Mouse (Mus musculus): Measurements from ENCODE around the gene Sgpp1.
"Not testable (repeated sequence)": the region's sequence is repeated elsewhere in the genome, so short reads cannot be mapped to it uniquely, and the experiment has no call there.

Gene Sgpp1

GRCm38 (mm10) chr12:75695845-75696244 lies 39.7 kb downstream of the Sgpp1 start:
- DNase-seq (ENCODE audit: extremely low read depth, low read depth), result not testable (repeated sequence)

- no peak for DNase-seq (ENCODE audit: extremely low read depth, low read depth)
These were observed 46.5 kb downstream of the Sgpp1 start for GRCm38 (mm10) chr12:75689003-75689402.

- no peak for DNase-seq (ENCODE audit: extremely low read depth, low read depth)
These were observed 48.2 kb downstream of the Sgpp1 start for GRCm38 (mm10) chr12:75687314-75687713.

- DNase-seq (ENCODE audit: extremely low read depth, low read depth), result not testable (repeated sequence)
These were observed 51.5 kb downstream of the Sgpp1 start for GRCm38 (mm10) chr12:75684026-75684425.

- DNase-seq (ENCODE audit: extremely low read depth, low read depth), result no peak
These were observed 51.9 kb downstream of the Sgpp1 start for GRCm38 (mm10) chr12:75683598-75683997.

GRCm38 (mm10) chr12:75682842-75683241 lies 52.7 kb downstream of the Sgpp1 start:
- DNase-seq (ENCODE audit: extremely low read depth, low read depth), result no peak

- DNase-seq (ENCODE audit: extremely low read depth, low read depth), result no peak
These were observed 54.4 kb downstream of the Sgpp1 start for GRCm38 (mm10) chr12:75681101-75681500.

GRCm38 (mm10) chr12:75678393-75678792 lies 57.1 kb downstream of the Sgpp1 start:
- no peak for DNase-seq (ENCODE audit: extremely low read depth, low read depth)

GRCm38 (mm10) chr12:75672630-75673029 lies 62.9 kb downstream of the Sgpp1 start:
- no peak for DNase-seq (ENCODE audit: extremely low read depth, low read depth)

GRCm38 (mm10) chr12:75671759-75672315 lies 63.7 kb downstream of the Sgpp1 start:
- no peak for DNase-seq (ENCODE audit: extremely low read depth, low read depth)

- no peak for DNase-seq (ENCODE audit: extremely low read depth, low read depth)
These were observed 64.9 kb downstream of the Sgpp1 start for GRCm38 (mm10) chr12:75670611-75671010.

- peak; percentile 100 for DNase-seq (ENCODE audit: extremely low read depth, low read depth)
These were observed 66.0 kb downstream of the Sgpp1 start, which contains the start of gene Wdr89 for GRCm38 (mm10) chr12:75669258-75670106. Wdr89 (minus strand) TSS chr12:75669537.

- peak; percentile 41 for DNase-seq (ENCODE audit: extremely low read depth, low read depth)
These were observed 66.6 kb downstream of the Sgpp1 start for GRCm38 (mm10) chr12:75668916-75669257.

- DNase-seq (ENCODE audit: extremely low read depth, low read depth), result no peak
These were observed 67.3 kb downstream of the Sgpp1 start for GRCm38 (mm10) chr12:75668221-75668620.

- DNase-seq (ENCODE audit: extremely low read depth, low read depth), result no peak
These were observed 68.6 kb downstream of the Sgpp1 start for GRCm38 (mm10) chr12:75666939-75667338.

- DNase-seq (ENCODE audit: extremely low read depth, low read depth), result no peak
These were observed 71.1 kb downstream of the Sgpp1 start for GRCm38 (mm10) chr12:75664516-75664810.

Data from MEL-GATA-1-ER (cell line).